Mouse (Mus musculus): ENCODE measurements around the gene Dpp4.

The Dpp4 gene

DNA sequence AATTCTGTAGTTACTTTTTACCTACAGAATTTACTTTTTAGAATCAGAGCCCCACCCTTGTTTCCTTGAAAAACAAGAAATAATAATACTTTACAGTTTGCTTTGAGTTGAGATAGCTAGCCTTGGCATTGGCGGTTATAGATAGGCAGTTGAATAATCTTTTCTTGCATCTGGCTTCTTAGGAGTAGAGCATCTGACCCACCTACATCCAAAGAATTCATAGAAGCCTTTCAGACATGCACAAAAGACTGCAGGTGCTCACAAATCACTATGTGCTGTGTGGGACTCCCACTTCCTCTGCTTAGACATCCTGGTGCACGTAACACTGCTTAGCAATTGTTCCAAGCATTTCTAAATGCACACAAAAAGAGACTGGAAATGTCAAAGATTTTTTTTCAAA lies 127.0 kb downstream of the Dpp4 start:
- no peak for DNase-seq
